Mouse (Mus musculus): ENCODE results near the gene Ctbp2.

The Ctbp2 gene

GRCm38 (mm10) chr7:133123999-133124700 is at the start of gene Ctbp2:
TSS of gene Ctbp2 (minus strand) at chr7:133124354.
- in situ Hi-C loops (cut with MboI), result no loop called here

GRCm38 (mm10) chr7:133171403-133172032 is 47.4 kb upstream of the Ctbp2 start:
- in situ Hi-C loops (cut with MboI), result no loop called here

- in situ Hi-C loops (cut with MboI), result no loop called here
Observed at GRCm38 (mm10) chr7:133168928-133169327, 44.8 kb upstream of the Ctbp2 start.

GRCm38 (mm10) chr7:133167903-133168302 is 43.7 kb upstream of the Ctbp2 start:
- in situ Hi-C loops (cut with MboI), result no loop called here

DNA sequence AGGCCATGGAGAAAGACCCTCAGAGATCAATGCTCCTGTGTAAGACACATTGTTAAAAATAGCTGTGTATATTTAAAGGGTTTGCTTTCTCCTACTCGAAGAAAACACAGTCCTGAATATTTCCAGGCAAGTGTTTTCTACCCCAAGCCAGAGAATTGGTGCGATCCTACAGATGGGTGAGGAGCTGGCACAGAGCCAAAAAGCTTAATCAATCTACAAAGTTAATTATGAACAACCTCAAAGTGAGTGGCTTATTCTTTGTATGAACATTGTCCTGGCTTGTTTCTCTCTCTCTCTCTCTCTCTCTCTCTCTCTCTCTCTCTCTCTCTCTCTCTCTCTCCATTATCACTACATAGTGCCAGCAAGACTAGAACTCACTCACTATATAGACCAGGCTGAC is 40.6 kb upstream of the Ctbp2 start:
- in situ Hi-C loops (cut with MboI), result no loop called here

DNA sequence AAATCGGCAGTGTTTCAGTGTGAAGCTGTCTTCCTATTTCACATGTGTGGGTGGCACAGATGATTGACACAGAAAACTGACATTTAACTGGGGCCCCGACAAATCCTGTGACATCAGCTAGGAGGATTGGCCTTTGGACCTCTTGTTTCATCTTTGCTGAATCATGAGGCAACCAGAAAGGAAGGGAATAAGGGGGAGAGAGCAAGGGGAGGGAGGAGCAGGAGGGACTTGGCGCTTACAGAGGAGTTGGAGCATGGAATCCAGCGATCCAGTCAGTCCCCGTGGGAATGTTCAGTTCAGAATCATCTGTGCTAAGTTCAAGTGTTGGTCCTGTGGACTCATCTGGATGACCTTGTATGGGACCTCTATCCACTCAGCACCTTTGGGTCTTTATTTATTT is 38.9 kb upstream of the Ctbp2 start:
- in situ Hi-C loops (cut with MboI), result no loop called here

DNA sequence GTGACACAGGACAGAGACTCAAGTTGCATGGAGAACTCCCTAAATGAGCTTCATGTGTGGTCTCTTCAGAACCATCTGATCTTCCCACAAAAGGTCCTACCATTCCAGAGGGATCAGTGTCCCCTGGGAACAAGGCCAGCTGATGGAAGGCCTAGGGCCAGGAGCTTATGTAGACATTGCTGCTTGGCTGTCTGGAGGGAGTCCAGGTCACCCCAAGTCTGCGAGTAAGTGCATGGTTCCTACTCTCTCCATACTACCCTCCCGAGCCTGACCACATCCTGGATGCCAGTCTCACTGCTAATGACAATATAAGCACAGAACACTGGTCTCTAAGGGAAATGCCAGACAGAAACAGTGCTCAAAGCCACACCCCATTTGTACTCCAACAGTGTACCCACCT is 38.0 kb upstream of the Ctbp2 start:
- in situ Hi-C loops (cut with MboI), result no loop called here

- in situ Hi-C loops (cut with MboI), result no loop called here
Observed at GRCm38 (mm10) chr7:133161362-133162080, 37.4 kb upstream of the Ctbp2 start.

DNA sequence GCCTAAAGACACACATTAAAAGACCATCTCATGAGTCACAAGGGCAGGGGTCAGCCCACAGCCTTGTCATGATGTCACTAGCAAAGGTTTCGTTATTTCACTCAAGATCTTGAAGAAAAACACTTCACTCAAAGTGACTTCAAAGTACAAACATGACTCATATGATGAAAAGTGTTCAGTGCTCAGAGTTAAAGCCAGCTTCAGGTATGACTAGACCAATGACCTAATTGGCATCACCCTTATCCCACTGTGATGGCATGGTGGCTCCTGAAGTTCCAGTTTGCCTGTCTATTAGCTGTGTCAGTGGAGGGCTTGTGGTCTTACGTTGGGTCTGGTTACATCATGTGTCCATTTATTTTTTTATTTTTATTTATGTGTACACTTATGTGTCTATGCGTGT is 35.4 kb upstream of the Ctbp2 start:
- in situ Hi-C loops (cut with MboI), result no loop called here

- in situ Hi-C loops (cut with MboI), result no loop called here
Observed at GRCm38 (mm10) chr7:133155621-133156020, 31.5 kb upstream of the Ctbp2 start.

DNA sequence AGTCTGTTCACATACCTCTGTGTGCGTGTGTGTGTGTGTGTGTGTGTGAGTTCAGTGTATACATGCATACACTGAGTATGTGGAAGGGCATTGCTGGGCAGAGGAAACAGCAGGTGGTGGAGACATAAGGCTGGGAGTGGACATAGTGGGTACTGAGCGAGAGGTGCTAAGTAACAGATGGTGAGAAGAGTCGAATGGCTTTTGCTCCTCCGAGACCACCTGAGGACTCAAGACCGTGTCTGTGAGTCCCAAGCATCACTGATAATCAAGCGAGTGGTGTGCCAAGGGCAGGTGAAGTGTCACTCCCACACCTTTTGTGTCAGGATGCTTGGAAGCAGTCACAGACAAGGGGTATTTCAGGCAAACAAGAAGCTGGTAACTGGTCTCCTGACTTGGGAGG is 30.7 kb upstream of the Ctbp2 start:
- in situ Hi-C loops (cut with MboI), result no loop called here

GRCm38 (mm10) chr7:133139689-133140336 is 15.7 kb upstream of the Ctbp2 start:
- in situ Hi-C loops (cut with MboI), result no loop called here

- in situ Hi-C loops (cut with MboI), result no loop called here
Observed at GRCm38 (mm10) chr7:133133552-133133951, 9.4 kb upstream of the Ctbp2 start.

DNA sequence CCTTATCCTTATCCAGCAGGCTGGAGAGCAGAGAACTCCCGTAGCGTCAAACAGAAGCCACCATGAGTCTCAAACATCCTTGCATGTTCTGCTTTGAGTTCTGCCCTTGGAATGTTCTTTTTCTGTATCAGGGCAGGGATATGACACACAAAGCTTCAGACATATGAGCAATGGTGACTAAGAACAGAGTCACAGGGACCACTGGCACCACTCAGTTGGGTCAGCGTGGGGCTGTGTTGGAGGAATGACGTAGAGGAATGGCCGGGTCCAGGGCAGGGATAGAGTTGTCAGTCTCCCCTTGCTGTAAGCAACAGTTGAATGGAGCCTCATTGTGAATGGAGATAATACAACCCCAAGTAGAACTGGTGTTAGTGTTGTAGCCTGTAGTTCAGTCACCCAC is 8.5 kb upstream of the Ctbp2 start:
- in situ Hi-C loops (cut with MboI), result no loop called here

DNA sequence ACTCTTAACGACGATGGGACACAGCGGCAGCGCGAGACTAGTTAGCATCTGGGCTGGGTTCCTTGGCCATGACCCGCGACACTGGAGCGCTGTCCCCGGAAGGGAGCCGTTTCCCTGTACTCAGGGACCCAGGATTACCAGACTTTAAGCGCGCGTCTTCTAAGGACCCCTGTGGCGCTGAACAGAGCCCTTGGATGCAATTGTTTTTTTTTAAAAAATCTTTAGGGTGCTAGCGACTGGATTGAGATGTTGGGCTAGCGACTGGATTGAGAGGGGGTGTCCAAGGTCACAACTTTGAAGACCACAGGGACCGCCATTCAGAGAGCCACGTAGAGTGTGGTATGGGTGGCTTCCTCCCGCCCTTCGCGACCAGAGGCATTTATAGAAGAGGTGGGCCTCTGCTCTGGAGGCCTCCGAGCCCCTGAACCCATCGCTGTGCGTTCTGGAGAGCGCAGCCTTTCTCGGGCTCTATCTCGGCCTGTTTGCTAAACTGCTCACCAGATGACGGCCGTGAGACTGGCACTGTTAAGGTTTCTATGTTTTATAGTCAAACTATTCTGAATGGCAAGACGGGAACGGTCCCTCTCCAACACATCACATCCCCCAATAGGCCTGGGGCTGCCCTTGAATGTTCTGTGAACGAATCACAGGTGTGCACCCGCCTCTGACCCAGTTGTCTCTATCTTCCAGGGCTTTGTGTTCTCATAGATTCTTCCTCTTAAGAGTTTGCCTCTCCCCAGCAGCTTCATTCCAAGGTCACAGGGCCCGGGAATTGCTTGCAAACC is 739 bp upstream of the Ctbp2 start:
- in situ Hi-C loops (cut with MboI), result no loop called here

DNA sequence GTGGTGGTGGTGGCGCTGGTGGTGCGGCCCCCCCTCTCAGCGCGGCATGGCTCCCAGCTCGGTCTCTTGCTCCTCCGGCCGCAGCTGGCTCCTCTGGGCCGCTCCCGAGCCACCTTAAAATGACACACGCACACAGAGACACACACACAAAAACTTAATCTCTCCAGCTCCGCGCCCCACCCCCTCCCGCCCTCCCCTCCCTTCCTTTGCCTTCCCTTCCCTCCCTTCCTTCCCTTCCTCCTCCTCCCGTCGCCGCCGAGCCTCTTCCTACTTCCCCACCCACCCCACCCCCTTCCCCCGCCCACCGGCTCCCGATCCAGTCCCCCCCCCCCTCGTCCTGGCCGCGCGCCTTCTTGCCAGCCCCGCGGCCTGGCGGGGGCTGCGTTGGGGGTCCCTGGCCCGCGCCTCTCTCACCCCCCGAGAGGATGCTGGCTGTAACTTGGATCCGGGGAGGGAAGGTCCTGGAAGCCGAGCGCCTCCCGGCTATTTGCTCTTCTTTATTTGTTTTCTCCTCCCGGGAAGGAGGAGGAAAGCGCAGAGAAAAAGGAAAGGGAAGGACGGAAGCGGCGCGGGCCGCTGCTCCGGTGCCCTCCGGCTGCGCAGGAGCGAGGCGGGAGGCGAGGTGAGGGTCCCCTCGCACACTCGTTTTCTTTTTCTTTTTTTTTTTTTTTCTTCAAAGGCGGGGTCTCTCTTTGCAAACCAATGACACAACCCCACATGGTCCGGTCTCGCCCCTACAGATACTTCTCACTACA is 733 bp downstream of the Ctbp2 start, which contains the start of gene Fgfr2:
TSS of gene Fgfr2 (minus strand) at position 107 of the 755 bp plus-strand sequence.
- in situ Hi-C loops (cut with MboI), result no loop called here

- in situ Hi-C loops (cut with MboI), result no loop called here
Observed at GRCm38 (mm10) chr7:133122379-133123243, 1.5 kb downstream of the Ctbp2 start.

DNA sequence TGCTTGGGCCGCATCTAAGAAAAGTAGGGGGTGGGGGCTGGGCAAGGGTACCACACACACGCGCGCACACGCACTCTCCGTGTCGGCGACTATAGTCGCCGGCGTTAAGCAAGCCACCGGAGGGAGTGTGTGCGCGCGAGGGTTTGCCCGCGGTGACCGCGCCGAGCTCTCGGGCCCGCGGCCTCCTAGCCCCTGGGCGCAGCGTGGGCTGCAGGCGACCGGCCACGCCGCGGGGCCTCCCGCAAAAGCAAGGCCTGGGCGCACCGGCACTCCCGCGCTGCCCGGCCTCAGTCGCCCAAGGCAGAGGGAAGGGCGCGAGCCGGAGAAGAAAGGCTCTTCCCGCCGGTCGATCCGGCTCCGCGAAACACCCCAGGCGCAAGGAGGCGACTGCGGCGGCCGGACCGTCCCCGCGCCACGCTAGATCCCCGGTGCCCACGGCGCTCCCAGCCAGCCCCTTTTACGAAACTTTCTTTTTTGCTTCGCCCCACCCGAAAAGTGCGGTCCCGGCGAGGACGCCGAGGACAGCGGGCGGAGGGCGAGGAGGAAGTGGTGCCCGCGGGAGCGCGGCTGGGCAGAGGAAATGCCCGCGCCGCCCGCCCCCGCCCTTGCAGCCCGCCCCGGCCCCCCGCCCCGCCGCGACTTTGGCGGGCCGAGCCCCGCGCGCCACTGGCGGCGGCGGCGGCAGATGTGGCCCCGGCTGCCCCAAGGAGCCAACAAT is 2.3 kb downstream of the Ctbp2 start:
- in situ Hi-C loops (cut with MboI), result no loop called here

GRCm38 (mm10) chr7:133121080-133121607 is 3.0 kb downstream of the Ctbp2 start:
- in situ Hi-C loops (cut with MboI), result no loop called here

All from mature B cell (primary cell).